Mouse (Mus musculus) CD8-positive naive resting alpha-beta T cell, adult 57 days (primary cell): ENCODE data around the gene Dnaaf2. TPM values are rescaled to one million over a fixed set of nuclear protein-coding genes. Genes with fewer than 3 reads are reported as not detected.

Experiments
- total RNA-seq: library from RNA; stranded (reverse); gene quantifications from one replicate; pipeline ENCODE4 v1.2.4, GENCODE M21; 2023

Dnaaf2 gene
- total RNA-seq: 1.3 TPM

DNA sequence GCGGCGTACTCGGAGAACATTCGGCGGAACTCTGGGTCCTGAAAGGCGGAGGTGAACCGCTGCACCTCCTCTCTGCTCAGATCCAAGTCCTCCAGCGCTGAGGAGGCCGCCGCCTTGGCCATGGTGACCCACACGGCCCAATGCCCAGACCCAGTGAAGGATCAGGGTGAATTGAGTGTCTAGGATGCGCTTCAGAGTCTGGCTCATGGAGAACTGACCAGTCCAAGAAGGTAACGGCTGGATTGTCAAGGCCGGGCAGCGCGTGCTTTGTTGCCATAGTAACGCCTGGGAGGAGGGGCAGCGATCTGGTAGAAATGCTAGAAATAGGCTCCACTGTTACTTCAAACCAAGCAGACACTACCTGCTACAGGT, at the start of gene Dnaaf2:
Gene Dnaaf2, minus strand, starts transcription at position 266 of the 372 bp plus-strand sequence.

DNA sequence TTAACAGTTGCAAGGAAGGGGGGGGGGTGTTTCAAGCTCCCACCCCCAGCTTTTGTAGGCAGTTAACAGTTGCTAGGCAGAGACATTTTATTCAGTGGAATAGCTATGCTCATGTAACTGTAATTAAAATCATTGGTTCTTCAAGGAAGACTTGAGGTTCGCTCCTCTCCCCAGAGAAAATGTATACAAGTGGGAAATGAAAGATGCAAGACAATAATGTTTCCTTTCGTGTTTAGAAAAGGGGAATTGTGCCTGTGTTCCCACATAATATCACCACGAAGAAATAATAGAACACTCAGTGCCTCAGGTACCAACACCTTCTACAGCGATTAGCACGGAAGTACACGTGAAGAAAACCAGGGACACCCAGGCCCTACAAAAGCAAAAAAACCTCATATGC, 42.6 kb upstream of the Dnaaf2 start, which contains the start of gene Klhdc1:
Gene Klhdc1, plus strand, starts transcription at position 301 of the 400 bp plus-strand sequence.

DNA sequence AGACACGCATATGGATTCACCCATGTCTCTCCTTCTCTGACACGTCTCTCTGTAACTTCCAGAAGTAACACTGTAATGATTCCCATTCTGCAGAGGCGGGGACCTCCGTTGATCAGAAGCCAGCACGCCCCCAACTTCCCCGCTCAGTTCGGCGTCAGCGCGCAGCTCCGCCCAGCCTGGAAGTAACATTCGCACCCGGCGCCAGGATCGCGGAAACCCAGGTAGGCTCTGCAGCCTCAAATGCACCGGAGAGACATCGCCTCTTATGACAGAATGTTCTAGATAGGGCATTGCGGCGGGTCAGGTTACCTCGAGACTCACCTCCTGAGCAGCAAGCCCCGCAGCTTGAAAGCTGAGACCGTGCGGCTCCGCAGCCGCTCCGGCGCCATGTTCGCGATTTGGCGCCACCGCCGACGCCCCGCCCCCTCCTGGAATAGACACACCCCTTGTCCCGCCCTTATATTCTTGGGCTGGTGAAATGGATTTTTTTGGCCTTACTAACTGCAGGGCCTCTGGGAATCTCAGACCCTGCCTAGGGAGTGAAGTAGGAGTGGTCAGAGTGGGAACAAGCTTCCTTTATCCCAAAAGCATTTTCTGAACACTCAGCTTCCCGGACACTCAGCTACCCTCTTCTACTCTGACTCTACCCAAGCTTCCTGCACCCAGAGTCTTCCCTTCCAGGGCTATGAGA, 29.7 kb upstream of the Dnaaf2 start, which contains the start of gene Pole2:
Gene Pole2, minus strand, starts transcription at position 420 of the 691 bp plus-strand sequence.

DNA sequence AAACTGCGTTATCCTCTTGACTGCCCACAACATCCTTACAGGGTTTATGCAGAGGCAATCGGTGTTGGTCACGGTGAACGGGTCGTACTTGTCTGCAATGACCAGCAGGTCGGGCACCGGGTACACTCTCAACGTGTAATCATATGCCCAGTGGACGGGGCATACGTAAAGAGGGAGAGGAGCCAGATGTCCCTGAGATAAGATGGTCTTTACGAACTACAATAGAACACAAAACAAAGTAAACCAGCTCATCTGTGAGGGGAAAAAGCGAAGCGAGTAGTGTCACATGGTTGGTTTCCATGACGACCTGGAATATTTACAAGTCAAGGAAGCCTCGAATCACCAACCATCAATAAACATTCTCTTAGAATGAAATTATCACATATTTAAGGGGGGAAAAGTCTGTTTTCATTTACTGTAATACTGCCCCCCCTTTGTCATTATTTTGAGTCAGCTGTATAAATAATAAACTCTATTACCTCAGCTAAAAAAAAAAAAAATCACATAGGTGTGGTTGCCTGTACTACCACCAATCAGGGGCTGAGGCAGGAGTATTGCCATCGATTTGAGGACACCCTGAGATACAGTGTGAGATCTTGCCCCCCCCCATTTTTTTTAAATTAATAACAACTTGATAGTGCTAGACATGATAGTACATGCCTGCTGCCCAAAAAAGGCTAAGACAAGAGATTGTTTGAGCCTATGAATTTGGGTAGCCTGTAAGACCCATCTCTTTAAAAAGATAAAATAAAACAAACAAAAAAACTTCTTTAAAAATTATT, 6.0 kb upstream of the Dnaaf2 start, which contains the start of gene Gm49384:
Gene Gm49384, minus strand, starts transcription at position 216 of the 782 bp plus-strand sequence.

DNA sequence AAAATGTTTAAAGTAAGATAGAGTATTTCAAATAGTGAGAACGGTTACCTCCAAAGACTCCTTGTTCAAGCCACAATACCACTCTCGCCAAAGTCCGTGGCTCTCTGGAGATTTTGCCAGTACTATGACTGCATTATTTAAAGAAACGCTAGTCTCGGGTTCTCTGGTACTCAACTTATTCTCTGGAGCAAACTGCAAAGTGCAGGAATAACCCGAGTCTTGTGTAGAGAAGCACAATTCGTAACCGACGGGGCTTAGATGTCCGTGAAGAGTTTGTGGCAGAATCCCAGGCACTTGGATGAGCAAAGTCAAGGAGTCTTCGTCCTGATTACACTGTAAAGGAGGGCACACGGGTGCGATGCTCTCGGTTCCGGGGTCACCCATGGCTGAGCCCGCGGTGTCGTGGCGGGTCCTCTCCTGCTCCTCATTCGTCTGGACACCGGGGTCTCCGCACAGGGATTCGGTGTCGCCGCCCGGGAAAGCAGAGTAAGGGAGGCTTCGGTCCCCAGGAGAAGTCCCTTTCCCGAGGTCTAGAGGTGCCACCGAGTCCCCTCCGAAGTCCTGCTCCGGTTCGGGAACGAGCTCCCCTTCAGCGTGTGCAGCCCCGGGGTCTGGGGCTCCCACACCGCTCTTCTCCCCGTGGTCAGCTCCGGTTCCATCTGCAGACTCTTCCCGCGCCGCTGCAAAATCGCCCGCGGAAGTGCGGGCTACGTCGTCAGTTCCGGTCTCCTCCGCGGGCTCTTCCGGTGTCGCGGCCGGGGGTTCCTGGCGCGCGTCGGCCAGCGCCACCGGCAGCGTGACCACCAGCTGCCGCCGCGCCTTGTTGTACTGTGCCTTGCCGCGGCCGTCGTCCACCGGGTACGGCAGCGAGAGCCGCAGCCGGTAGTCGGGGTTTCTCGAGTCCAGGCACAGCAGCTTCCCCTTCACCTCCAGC, 1.5 kb downstream of the Dnaaf2 start, which contains the start of gene Gm49383:
Gene Gm49383, minus strand, starts transcription at position 661 of the 934 bp plus-strand sequence.

DNA sequence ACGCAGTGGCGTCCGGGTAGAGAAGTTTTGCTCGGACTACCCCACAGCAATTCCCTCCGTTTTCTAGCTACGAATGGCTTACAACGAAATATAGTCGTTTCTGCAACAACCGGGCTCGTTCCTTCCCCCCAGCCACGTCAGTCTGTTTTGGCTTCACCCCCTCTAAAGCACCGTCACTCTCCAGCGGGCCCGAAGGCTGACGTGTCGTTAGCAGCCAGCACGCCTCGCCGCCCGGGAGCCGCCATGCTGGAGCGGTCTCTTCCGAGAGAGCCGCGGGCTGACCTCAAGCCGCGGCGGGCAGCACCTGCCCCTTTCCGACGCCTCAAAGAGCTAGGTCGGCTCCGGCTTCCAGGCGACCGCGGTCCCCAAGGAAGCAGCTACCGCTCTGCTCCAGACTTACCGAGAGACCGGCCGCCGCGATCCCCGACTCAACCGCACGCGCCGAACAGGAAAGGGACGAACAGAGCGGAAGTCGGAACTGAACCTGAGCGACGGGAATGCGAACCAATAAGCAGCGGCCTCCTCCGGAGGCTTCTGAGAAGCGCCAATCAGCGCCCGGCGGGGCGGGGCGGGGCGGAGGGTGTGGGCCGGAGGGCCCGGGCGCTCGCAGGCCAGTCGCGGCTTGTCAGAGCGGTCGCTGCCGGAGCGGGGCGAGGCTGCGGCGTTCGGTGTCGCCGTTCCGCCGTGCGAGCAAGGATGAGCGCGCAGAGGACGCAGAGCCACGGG, 14.5 kb downstream of the Dnaaf2 start, which contains the start of the genes Rpl36al and Mgat2:
Gene Rpl36al, minus strand, starts transcription at position 501 of the 726 bp plus-strand sequence.
Gene Mgat2, plus strand, starts transcription at position 575 of the 726 bp plus-strand sequence.

GRCm38 (mm10) chr12:69168461-69169106, 29.6 kb downstream of the Dnaaf2 start, which contains the start of gene Lrr1:
Gene Lrr1, plus strand, starts transcription at chr12:69168814.

GRCm38 (mm10) chr12:69158765-69159577, 39.3 kb downstream of the Dnaaf2 start, which contains the start of gene Rps29:
Gene Rps29, minus strand, starts transcription at chr12:69159186.

Other genes starting within 250 kb of the Dnaaf2 start
- 7,025 TPM for gene Rps29, start 39.2 kb downstream of the Dnaaf2 start, total RNA-seq
- gene Lrr1, start 29.6 kb downstream of the Dnaaf2 start, total RNA-seq: not detected
- gene Rpl36al, start 14.3 kb downstream of the Dnaaf2 start, total RNA-seq: 486 TPM
- 31.7 TPM for gene Mgat2, start 14.3 kb downstream of the Dnaaf2 start, total RNA-seq
- gene Gm49383, start 1.3 kb downstream of the Dnaaf2 start, total RNA-seq: 8.7 TPM
- gene Gm49384, start 5.8 kb upstream of the Dnaaf2 start, total RNA-seq: 7.3 TPM
- gene Pole2, start 29.8 kb upstream of the Dnaaf2 start, total RNA-seq: 28.1 TPM
- 38.3 TPM for gene Klhdc1, start 42.7 kb upstream of the Dnaaf2 start, total RNA-seq
- gene Klhdc2, start 98.3 kb upstream of the Dnaaf2 start, total RNA-seq: 58.9 TPM
- 94.5 TPM for gene Nemf, start 158.7 kb upstream of the Dnaaf2 start, total RNA-seq
- gene Arf6, start 173.7 kb upstream of the Dnaaf2 start, total RNA-seq: 213 TPM
- 3.1 TPM for gene Gm9887, start 174.0 kb upstream of the Dnaaf2 start, total RNA-seq